Mouse (Mus musculus): ENCODE measurements at regions not wholly inside any gene's neighbourhood (a gene's known extent, or its start where the extent isn't known, plus 50 kb on each side); places are given as distances from the start of the nearest gene placed in this dataset.

- peak; percentile 7 for DNase-seq
These were observed 52.9 kb upstream of the Ica1 start for GRCm38 (mm10) chr6:8831204-8831603.

- no peak for DNase-seq
These were observed 54.6 kb upstream of the Ica1 start for GRCm38 (mm10) chr6:8832924-8833323.

- DNase-seq = no peak
These were observed 75.4 kb upstream of the Ica1 start for GRCm38 (mm10) chr6:8853657-8854056.

DNA sequence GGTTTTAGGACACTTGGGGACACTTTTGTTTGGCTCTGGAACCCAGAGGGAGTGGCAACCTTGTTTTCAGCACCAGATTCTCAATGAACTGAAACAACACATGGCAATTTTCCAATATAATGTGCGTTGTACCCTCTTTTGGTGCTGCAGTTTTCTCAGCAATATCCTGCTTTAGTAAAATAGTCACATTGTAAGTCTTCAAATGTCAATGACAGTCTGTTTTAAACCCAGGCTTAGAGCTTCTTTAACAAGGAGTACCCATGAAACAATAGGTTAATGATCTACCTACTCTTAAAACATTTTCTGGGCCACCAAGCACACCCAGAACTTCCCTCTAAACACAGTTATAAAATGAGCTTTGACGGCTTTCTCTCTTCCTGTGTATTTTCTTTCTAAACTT is 82.3 kb upstream of the Ica1 start:
- DNase-seq = no peak

DNA sequence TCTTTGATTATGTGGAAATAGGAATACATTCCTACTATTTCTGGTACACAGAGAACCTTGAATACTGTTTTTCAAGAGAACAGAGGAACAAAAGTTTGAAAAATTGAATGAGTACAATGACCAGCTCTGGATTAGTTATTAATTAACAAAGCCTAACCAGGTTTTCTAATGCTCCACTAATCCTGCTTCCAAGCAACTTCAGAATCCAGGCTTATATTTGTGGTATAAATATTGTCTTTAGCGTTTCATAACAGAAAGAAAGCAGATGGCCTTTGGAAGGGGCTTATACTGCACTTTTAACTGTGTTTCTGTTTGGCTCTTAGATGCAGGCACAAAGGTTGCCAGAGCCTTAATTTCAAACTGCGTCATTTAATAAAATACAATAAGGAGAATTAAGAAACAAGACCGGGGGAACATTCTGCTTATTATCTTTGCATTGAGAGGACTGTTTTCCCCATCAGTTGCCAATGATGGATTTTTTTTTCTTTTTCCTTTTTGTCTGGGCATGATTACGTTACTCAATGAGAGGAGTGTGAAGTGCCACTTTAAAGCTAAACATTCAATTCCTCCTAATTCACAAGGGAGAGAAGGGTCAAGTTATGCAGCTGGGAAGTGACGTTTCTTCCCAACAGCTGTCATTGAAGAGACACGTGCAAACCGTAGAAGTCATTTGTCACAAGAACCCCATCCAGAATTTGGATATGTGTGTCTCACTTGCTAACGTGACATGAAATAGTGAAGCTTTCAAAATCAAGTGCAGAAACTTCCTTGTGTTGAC is 84.2 kb upstream of the Nxph1 start:
- DNase-seq = no peak

DNA sequence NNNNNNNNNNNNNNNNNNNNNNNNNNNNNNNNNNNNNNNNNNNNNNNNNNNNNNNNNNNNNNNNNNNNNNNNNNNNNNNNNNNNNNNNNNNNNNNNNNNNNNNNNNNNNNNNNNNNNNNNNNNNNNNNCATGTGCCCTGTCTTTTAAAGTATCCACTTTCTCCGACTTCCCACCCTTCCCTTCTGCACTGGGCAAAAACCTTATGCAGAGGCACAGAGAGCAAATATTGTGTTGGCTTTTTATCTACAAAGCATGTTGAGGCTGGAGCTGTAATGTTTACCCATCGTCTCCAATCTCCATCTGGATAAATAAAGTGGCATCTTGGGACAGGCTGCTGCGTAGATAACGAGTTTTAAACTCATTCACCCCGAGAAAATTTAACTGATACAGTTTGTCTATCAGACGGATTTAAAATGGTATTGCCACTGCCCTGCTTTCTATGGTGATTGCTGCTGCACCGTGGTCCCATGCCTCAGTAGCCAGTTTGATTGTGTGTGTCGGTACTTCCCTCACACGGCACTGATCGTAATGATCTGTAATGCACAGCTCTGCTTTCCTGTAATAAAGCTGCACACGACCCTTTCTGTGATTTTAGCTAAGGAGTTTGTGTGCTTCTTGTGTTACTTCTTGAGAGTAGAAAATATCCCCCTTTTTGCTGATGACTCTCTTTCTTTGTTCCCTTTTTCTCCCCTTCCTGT is 70.7 kb upstream of the Nxph1 start:
- no peak for DNase-seq

GRCm38 (mm10) chr6:8893665-8894064 is 54.6 kb upstream of the Nxph1 start:
- DNase-seq = no peak

GRCm38 (mm10) chr6:8896097-8896496 is 52.1 kb upstream of the Nxph1 start:
- DNase-seq = no peak

GRCm38 (mm10) chr6:8896822-8897221 is 51.4 kb upstream of the Nxph1 start:
- DNase-seq = no peak

DNA sequence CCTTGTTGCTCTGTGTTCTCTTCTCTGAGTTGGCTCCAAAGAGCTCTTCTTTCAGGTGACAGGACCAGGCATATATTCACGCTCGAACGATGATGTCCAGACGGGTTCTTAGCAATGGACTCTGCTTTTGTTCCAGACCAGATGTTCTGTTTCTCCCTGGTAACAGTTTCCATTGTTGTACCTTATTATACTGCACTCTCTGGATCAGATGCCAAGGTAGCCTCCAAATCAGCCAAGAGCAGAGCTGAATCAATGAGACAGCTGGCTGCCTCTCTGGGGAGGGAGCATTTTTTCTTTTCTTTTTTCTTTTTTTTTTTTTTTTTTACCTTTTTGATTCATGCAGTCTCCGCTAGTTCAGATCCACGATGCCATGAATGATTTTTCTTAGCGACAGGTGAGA is 50.9 kb upstream of the Nxph1 start:
- no peak for DNase-seq

- no peak for DNase-seq
These were observed 50.0 kb upstream of the Nxph1 start for GRCm38 (mm10) chr6:8898268-8898667.

Measured in right cerebral cortex, adult 18-20 months (tissue).